Mouse (Mus musculus): ENCODE results near the gene Ccl28. TPM values are rescaled to one million over a fixed set of nuclear protein-coding genes. Genes with fewer than 3 reads are reported as not detected.

The Ccl28 gene
- 4.6 TPM for polyA plus RNA-seq (2014; fragmentation: Illumina TruSeq; extraction: RNeasy Lipid Tissue Mini Kit (QIAGEN cat#74804); ENCODE audit: low read depth, low replicate concordance)

DNA sequence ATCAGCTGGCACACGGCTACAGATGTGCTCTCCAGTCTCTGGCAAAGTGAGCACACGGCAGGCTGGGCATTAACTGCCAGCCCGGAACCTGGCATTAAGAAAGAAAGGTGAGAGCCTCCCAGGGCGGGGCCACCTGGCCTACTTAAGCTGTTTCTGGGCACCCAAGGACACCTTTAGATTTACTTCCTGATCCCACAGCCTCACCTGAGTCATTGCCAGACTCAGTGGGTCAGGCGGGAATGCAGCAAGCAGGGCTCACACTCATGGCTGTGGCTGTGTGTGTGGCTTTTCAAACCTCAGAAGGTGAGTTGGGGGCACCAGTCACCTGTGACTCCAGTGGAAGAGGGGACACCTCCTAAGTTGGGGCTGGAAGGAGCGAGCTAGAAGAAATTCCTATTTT is at the start of gene Ccl28:
Ccl28 (plus strand) TSS at position 186 of the 400 bp plus-strand sequence.

DNA sequence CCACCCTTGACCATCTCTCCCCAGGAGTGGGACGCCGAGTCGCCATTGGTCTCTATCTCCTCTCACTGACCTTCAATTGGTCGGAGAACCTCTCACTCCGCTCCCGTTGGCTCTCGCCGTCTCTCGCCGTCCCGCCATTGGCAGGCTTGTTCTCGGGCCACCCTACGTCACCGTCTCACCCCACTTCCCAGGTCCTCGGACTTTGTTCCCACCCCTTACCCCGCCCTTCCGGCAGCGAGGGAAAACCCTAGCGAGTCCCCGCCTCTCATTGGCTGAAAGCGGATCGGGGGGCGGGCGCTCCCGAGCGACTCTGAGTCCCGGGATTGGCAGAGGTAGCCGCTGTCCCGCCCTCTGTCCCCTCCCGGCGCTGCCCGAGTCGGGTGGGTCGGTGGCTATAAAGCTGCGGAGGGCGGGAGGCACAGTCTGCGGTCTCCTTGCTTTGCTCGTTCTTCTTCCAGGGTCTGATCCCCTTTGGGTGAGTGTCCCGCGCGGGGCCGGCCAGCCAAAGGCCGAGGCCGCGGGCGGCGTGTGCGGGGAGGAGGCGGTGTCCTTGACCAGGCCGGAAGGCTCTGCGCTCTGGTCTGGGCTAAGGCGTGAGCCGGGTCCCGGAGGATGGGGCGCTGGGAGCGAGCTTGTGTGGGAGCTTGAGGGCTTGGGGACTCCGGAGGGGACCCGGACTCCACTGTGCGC is 66.6 kb downstream of the Ccl28 start, which contains the start of gene Hmgcs1:
Hmgcs1 (plus strand) TSS at position 341 of the 690 bp plus-strand sequence.

Other genes with a start within 250 kb of the Ccl28 start
- gene Paip1, start 195.2 kb upstream of the Ccl28 start, polyA plus RNA-seq (2014; fragmentation: Illumina TruSeq; extraction: RNeasy Lipid Tissue Mini Kit (QIAGEN cat#74804); ENCODE audit: low read depth, low replicate concordance) = 71.1 TPM
- 30.1 TPM for gene 4833420G17Rik, start 161.1 kb upstream of the Ccl28 start, polyA plus RNA-seq (2014; fragmentation: Illumina TruSeq; extraction: RNeasy Lipid Tissue Mini Kit (QIAGEN cat#74804); ENCODE audit: low read depth, low replicate concordance)
- 25.7 TPM for gene Tmem267, start 135.8 kb upstream of the Ccl28 start, polyA plus RNA-seq (2014; fragmentation: Illumina TruSeq; extraction: RNeasy Lipid Tissue Mini Kit (QIAGEN cat#74804); ENCODE audit: low read depth, low replicate concordance)
- 3.9 TPM for gene 3110070M22Rik, start 135.4 kb upstream of the Ccl28 start, polyA plus RNA-seq (2014; fragmentation: Illumina TruSeq; extraction: RNeasy Lipid Tissue Mini Kit (QIAGEN cat#74804); ENCODE audit: low read depth, low replicate concordance)
- gene Hmgcs1, start 66.6 kb downstream of the Ccl28 start, polyA plus RNA-seq (2014; fragmentation: Illumina TruSeq; extraction: RNeasy Lipid Tissue Mini Kit (QIAGEN cat#74804); ENCODE audit: low read depth, low replicate concordance) = 110 TPM
- 1.0 TPM for gene Nim1k, start 132.1 kb downstream of the Ccl28 start, polyA plus RNA-seq (2014; fragmentation: Illumina TruSeq; extraction: RNeasy Lipid Tissue Mini Kit (QIAGEN cat#74804); ENCODE audit: low read depth, low replicate concordance)
- gene Zfp131, start 167.1 kb downstream of the Ccl28 start, polyA plus RNA-seq (2014; fragmentation: Illumina TruSeq; extraction: RNeasy Lipid Tissue Mini Kit (QIAGEN cat#74804); ENCODE audit: low read depth, low replicate concordance) = 20.2 TPM
- not detected for gene AF067063, start 206.4 kb downstream of the Ccl28 start, polyA plus RNA-seq (2014; fragmentation: Illumina TruSeq; extraction: RNeasy Lipid Tissue Mini Kit (QIAGEN cat#74804); ENCODE audit: low read depth, low replicate concordance)
- gene D13Ertd608e, start 212.2 kb downstream of the Ccl28 start, polyA plus RNA-seq (2014; fragmentation: Illumina TruSeq; extraction: RNeasy Lipid Tissue Mini Kit (QIAGEN cat#74804); ENCODE audit: low read depth, low replicate concordance) = not detected

Measured in adipose tissue, adult 10 weeks (tissue).